Mouse (Mus musculus): ENCODE measurements around the gene Fxyd6. TPM values are rescaled to one million over a fixed set of nuclear protein-coding genes. Genes with fewer than 3 reads are reported as not detected.

Fxyd6 gene
- polyA plus RNA-seq, 1 experiment = 18.9 TPM

- 60% methylated on average over 5 of the region's 5 CpGs for WGBS
- TF ChIP-seq CTCF (IDR thresholded peaks at IDR 0.05; ENCODE audit: extremely low read depth, insufficient read length, insufficient replicate concordance, low read depth, low read length) (no peak), POLR2A (IDR thresholded peaks at IDR 0.05; ENCODE audit: low read depth, low read length) (no peak)
Measured at GRCm38 (mm10) chr9:45410193-45410592, 40.2 kb downstream of the Fxyd6 start.

GRCm38 (mm10) chr9:45410614-45411013, 40.6 kb downstream of the Fxyd6 start:
- TF ChIP-seq POLR2A (IDR thresholded peaks at IDR 0.05; ENCODE audit: low read depth, low read length) = no peak
- TF ChIP-seq CTCF (IDR thresholded peaks at IDR 0.05; ENCODE audit: extremely low read depth, insufficient read length, insufficient replicate concordance, low read depth, low read length) = no peak
- Histone ChIP-seq H3K27me3 (ENCODE audit: control insufficient read depth, insufficient read depth, low read length) (no peaks in the 10 kb centered on the region), H3K27ac (ENCODE audit: insufficient read depth, low read depth, low read length) (no peak overlapping the region), H3K4me3 (ENCODE audit: low read depth, low read length) (no peak overlapping the region), H3K36me3 (ENCODE audit: control insufficient read depth, insufficient read depth, low read length) (no peaks in the 10 kb centered on the region), H3K4me1 (ENCODE audit: control insufficient read depth, insufficient read depth, insufficient read length, low read length) (peaks cover 4% of the 10 kb centered on the region; the same call in 1 of the 2 replicates)
- WGBS = 92% methylated on average over 2 of the region's 2 CpGs

More at GRCm38 (mm10) chr9:45410193-45410592, 40.2 kb downstream of the Fxyd6 start:
- Histone ChIP-seq H3K27me3 (ENCODE audit: control insufficient read depth, insufficient read depth, low read length) (no peaks in the 10 kb centered on the region), H3K4me1 (ENCODE audit: control insufficient read depth, insufficient read depth, insufficient read length, low read length) (peaks cover 4% of the 10 kb centered on the region; the same call in 1 of the 2 replicates), H3K4me3 (ENCODE audit: low read depth, low read length) (no peak overlapping the region), H3K27ac (ENCODE audit: insufficient read depth, low read depth, low read length) (no peak overlapping the region), H3K36me3 (ENCODE audit: control insufficient read depth, insufficient read depth, low read length) (no peaks in the 10 kb centered on the region)

- Histone ChIP-seq H3K27me3 (ENCODE audit: control insufficient read depth, insufficient read depth, low read length) (no peaks in the 10 kb centered on the region), H3K4me1 (ENCODE audit: control insufficient read depth, insufficient read depth, insufficient read length, low read length) (peaks cover 4% of the 10 kb centered on the region; the same call in 1 of the 2 replicates), H3K4me3 (ENCODE audit: low read depth, low read length) (no peak overlapping the region), H3K36me3 (ENCODE audit: control insufficient read depth, insufficient read depth, low read length) (no peaks in the 10 kb centered on the region), H3K27ac (ENCODE audit: insufficient read depth, low read depth, low read length) (no peak overlapping the region)
- no peak for TF ChIP-seq POLR2A (IDR thresholded peaks at IDR 0.05; ENCODE audit: low read depth, low read length)
- no peak for TF ChIP-seq CTCF (IDR thresholded peaks at IDR 0.05; ENCODE audit: extremely low read depth, insufficient read length, insufficient replicate concordance, low read depth, low read length)
- 71% methylated on average over 3 of the region's 3 CpGs for WGBS
Measured at GRCm38 (mm10) chr9:45411111-45411510, 41.1 kb downstream of the Fxyd6 start.

- no peak overlapping the region for H3K4me3 ChIP-seq (ENCODE audit: low read depth, low read length)
- H3K27ac ChIP-seq (ENCODE audit: insufficient read depth, low read depth, low read length) = no peak overlapping the region
- no peak for TF ChIP-seq POLR2A (IDR thresholded peaks at IDR 0.05; ENCODE audit: low read depth, low read length)
- no peak for TF ChIP-seq CTCF (IDR thresholded peaks at IDR 0.05; ENCODE audit: extremely low read depth, insufficient read length, insufficient replicate concordance, low read depth, low read length)
- WGBS = 11% methylated on average over 7 of the region's 7 CpGs
- H3K27me3 ChIP-seq (ENCODE audit: control insufficient read depth, insufficient read depth, low read length) = no peaks in the 10 kb centered on the region
- no peaks in the 10 kb centered on the region for H3K36me3 ChIP-seq (ENCODE audit: control insufficient read depth, insufficient read depth, low read length)
- H3K4me1 ChIP-seq (ENCODE audit: control insufficient read depth, insufficient read depth, insufficient read length, low read length) = peaks cover 5% of the 10 kb centered on the region; the same call in 1 of the 2 replicates
Measured at GRCm38 (mm10) chr9:45411803-45412202, 41.8 kb downstream of the Fxyd6 start.

GRCm38 (mm10) chr9:45412287-45412686, 42.3 kb downstream of the Fxyd6 start:
- peaks cover 9% of the 10 kb centered on the region; the same call in 1 of the 2 replicates for H3K4me1 ChIP-seq (ENCODE audit: control insufficient read depth, insufficient read depth, insufficient read length, low read length)
- no peaks in the 10 kb centered on the region for H3K36me3 ChIP-seq (ENCODE audit: control insufficient read depth, insufficient read depth, low read length)
- peak; percentile 82 for TF ChIP-seq CTCF (IDR thresholded peaks at IDR 0.05; ENCODE audit: extremely low read depth, insufficient read length, insufficient replicate concordance, low read depth, low read length)
- no peak for TF ChIP-seq POLR2A (IDR thresholded peaks at IDR 0.05; ENCODE audit: low read depth, low read length)
- H3K4me3 ChIP-seq (ENCODE audit: low read depth, low read length) = no peak overlapping the region
- H3K27me3 ChIP-seq (ENCODE audit: control insufficient read depth, insufficient read depth, low read length) = no peaks in the 10 kb centered on the region
- 4% methylated on average over 10 of the region's 10 CpGs for WGBS
- no peak overlapping the region for H3K27ac ChIP-seq (ENCODE audit: insufficient read depth, low read depth, low read length)

GRCm38 (mm10) chr9:45412700-45413477, 42.9 kb downstream of the Fxyd6 start:
- WGBS = 81% methylated on average over 4 of the region's 4 CpGs

GRCm38 (mm10) chr9:45413478-45414140, 43.6 kb downstream of the Fxyd6 start:
- TF ChIP-seq POLR2A (IDR thresholded peaks at IDR 0.05; ENCODE audit: low read depth, low read length) (no peak), CTCF (IDR thresholded peaks at IDR 0.05; ENCODE audit: extremely low read depth, insufficient read length, insufficient replicate concordance, low read depth, low read length) (peak; percentile 56; the same call in 1 of the 2 replicates)
- no peak overlapping the region for H3K4me3 ChIP-seq (ENCODE audit: low read depth, low read length)
- H3K36me3 ChIP-seq (ENCODE audit: control insufficient read depth, insufficient read depth, low read length) = no peaks in the 10 kb centered on the region
- H3K4me1 ChIP-seq (ENCODE audit: control insufficient read depth, insufficient read depth, insufficient read length, low read length) = peaks cover 9% of the 10 kb centered on the region; the same call in 1 of the 2 replicates
- H3K27ac ChIP-seq (ENCODE audit: insufficient read depth, low read depth, low read length) = no peak overlapping the region
- no peaks in the 10 kb centered on the region for H3K27me3 ChIP-seq (ENCODE audit: control insufficient read depth, insufficient read depth, low read length)
- WGBS = 55% methylated on average over 5 of the region's 5 CpGs

More at GRCm38 (mm10) chr9:45412700-45413477, 42.9 kb downstream of the Fxyd6 start:
- no peak overlapping the region for H3K4me3 ChIP-seq (ENCODE audit: low read depth, low read length)
- peaks cover 9% of the 10 kb centered on the region; the same call in 1 of the 2 replicates for H3K4me1 ChIP-seq (ENCODE audit: control insufficient read depth, insufficient read depth, insufficient read length, low read length)
- no peak for TF ChIP-seq CTCF (IDR thresholded peaks at IDR 0.05; ENCODE audit: extremely low read depth, insufficient read length, insufficient replicate concordance, low read depth, low read length)
- TF ChIP-seq POLR2A (IDR thresholded peaks at IDR 0.05; ENCODE audit: low read depth, low read length) = no peak
- H3K27me3 ChIP-seq (ENCODE audit: control insufficient read depth, insufficient read depth, low read length) = no peaks in the 10 kb centered on the region
- no peak overlapping the region for H3K27ac ChIP-seq (ENCODE audit: insufficient read depth, low read depth, low read length)
- H3K36me3 ChIP-seq (ENCODE audit: control insufficient read depth, insufficient read depth, low read length) = no peaks in the 10 kb centered on the region

Data from small intestine, adult 2 months (tissue).